Mouse (Mus musculus) kidney, embryonic 15.5 days (tissue): Measurements from ENCODE around the gene Lactbl1. TPM values are rescaled to one million over a fixed set of nuclear protein-coding genes. Genes with fewer than 3 reads are reported as not detected.

Experiments
- ATAC-seq: fragments of 200-750 bp; cut with Nextera tagmentation; replicated peaks from 2 replicates; pipeline ENCODE4 v1.8.0; 2017; ENCODE audit warnings: moderate TSS enrichment; ENCODE audit not compliant: low FRiP score
- H3K27ac ChIP-seq: fragments of 300-500 bp; sonication (generic); 2 replicates; pipeline ENCODE4 v1.5.1; 2015; ENCODE audit warnings: mild to moderate bottlenecking, inconsistent platforms
- H3K27me3 ChIP-seq: fragments of 300-500 bp; sonication (generic); 2 replicates; pipeline ENCODE4 v1.6.1; 2015; ENCODE audit warnings: inconsistent platforms
- H3K36me3 ChIP-seq: fragments of 300-500 bp; sonication (generic); 2 replicates; pipeline ENCODE4 v1.6.1; 2015; ENCODE audit warnings: inconsistent platforms
- H3K4me1 ChIP-seq: fragments of 300-500 bp; sonication (generic); 2 replicates; pipeline ENCODE4 v1.6.1; 2015; ENCODE audit warnings: inconsistent platforms
- H3K4me2 ChIP-seq: fragments of 300-500 bp; sonication (generic); 2 replicates; pipeline ENCODE4 v1.6.1; 2015; ENCODE audit warnings: moderate library complexity, mild to moderate bottlenecking, inconsistent platforms
- H3K4me3 ChIP-seq: fragments of 300-500 bp; sonication (generic); replicated peaks from 2 replicates; pipeline ENCODE4 v1.5.1; 2015; ENCODE audit warnings: mild to moderate bottlenecking, inconsistent platforms
- H3K9ac ChIP-seq: fragments of 300-500 bp; sonication (generic); 2 replicates; pipeline ENCODE4 v1.6.1; 2015; ENCODE audit warnings: mild to moderate bottlenecking, inconsistent platforms
- H3K9me3 ChIP-seq: fragments of 300-500 bp; sonication (generic); replicated peaks from 2 replicates; pipeline ENCODE4 v1.6.1; 2016; ENCODE audit warnings: inconsistent platforms
- WGBS: fragments of 180-500 bp; shearing (Covaris S2); methylation state at CpG from one replicate; pipeline ENCODE4 v1.1.7; 2015; ENCODE audit warnings: mixed read lengths; 5-methylcytosine and 5-hydroxymethylcytosine counted together
- polyA plus RNA-seq: library from polyadenylated mRNA; unstranded; fragments of >200 nt; fragmentation: Nextera tagmentation; extraction: Ambion mirVana; gene quantifications from 2 replicates; pipeline ENCODE4 v1.2.1, GENCODE M21; 2015

Gene Lactbl1
- polyA plus RNA-seq, 1 experiment from 2014 or later = not detected

DNA sequence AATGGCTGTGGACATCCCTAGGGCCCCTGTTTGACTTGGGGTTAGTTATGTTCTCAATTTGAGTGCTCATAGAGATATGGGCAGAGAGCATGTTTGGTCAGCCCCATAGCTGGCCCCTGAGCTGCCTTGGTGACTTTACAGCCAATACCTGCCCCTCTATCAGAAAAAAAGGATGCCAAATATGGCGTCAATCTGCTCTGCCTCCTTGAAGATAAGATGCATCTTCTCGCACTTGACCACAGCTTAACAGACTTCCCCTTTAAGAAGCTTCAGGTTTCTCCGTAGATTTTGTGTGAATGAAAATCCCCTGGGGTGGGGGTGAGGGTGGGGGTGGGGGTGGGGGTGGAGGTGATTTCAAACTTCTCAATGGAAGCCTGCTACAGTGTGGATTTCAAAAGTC, 35.5 kb downstream of the Lactbl1 start:
- H3K4me2 ChIP-seq = no peak overlapping the region
- H3K27me3 ChIP-seq = no peaks in the 10 kb centered on the region
- no peak overlapping the region for H3K9ac ChIP-seq
- peaks cover 52% of the 10 kb centered on the region for H3K36me3 ChIP-seq
- H3K4me3 ChIP-seq = no peak overlapping the region
- no peaks in the 10 kb centered on the region for H3K9me3 ChIP-seq
- ATAC-seq = no peak
- H3K4me1 ChIP-seq = peaks cover 4% of the 10 kb centered on the region
- WGBS = 87% methylated on average over 3 of the region's 3 CpGs
- no peak overlapping the region for H3K27ac ChIP-seq

DNA sequence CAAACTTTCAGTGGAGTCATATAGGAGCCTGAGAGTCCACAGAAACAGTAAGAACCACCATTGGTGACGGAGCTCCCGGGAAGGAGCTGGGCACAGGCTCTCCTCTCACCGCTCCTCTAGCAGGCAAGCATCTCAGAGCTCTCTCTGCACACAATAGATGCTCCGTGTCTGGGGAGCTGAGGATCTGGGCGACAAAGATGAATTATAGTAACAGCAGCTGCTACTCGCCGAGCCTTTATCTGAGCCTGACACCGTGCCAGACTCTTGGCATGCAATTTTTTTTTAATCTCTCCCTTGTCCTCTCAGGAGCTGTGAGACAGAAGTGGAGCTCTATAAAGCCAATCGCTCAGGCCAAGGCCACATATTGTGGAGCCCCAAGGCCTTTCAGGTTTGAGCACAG, 42.6 kb downstream of the Lactbl1 start:
- no peaks in the 10 kb centered on the region for H3K27me3 ChIP-seq
- H3K9me3 ChIP-seq = 0 out of 2 replicates have a peak, but pooled peaks cover 3% of the 10 kb centered on the region
- ATAC-seq = no peak
- H3K4me2 ChIP-seq = no peak overlapping the region
- H3K36me3 ChIP-seq = peaks cover 33% of the 10 kb centered on the region
- WGBS = 80% methylated on average over 9 of the region's 9 CpGs
- H3K9ac ChIP-seq = no peak overlapping the region
- H3K4me3 ChIP-seq = no peak overlapping the region
- no peak overlapping the region for H3K27ac ChIP-seq
- H3K4me1 ChIP-seq = no peaks in the 10 kb centered on the region

DNA sequence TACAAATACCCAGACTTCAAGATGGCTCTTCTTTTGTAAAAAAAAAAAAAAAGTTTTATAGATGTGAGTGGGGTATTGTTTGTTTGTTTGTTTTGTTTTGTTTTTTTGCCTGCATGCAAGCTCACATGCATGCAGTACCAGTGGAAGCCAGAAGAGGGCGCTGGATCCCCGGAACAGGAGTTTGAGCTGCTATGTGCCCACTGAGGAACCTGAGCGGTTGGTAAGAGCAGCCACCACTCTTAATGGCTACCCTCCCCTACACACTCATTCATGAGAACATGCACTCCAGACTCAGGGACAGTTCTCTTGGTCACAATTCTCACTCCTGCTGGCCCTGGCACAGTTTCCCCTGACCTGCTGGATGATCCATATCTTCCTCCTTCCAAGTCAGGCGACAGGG, 43.6 kb downstream of the Lactbl1 start:
- Histone ChIP-seq H3K9ac (no peak overlapping the region), H3K27ac (no peak overlapping the region), H3K4me3 (no peak overlapping the region), H3K4me1 (no peaks in the 10 kb centered on the region), H3K9me3 (0 out of 2 replicates have a peak, but pooled peaks cover 3% of the 10 kb centered on the region), H3K36me3 (peaks cover 25% of the 10 kb centered on the region; the same call in 1 of the 2 replicates), H3K4me2 (no peak overlapping the region), H3K27me3 (no peaks in the 10 kb centered on the region)
- no peak for ATAC-seq
- WGBS = 68% methylated on average over 4 of the region's 4 CpGs

DNA sequence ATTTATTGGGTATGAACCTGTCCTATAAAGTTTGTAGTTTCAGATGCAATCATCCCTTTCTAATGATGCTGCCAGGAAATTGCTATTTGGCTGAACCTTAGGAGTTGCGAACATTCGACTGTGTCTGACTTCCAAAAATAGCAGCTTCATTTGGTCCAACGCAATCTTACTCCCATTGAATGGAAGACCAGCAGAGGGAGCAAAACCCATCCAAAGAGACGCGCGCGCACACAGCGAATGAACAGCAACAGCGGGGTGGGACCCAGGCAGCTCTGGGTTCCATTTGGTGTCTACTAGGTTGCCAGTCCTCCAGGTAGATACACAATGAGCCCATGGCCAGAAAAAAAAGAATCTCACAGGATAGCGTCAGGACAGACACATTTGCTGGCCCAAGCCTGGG, 45.3 kb downstream of the Lactbl1 start:
- 0 out of 2 replicates have a peak, but pooled peaks cover 3% of the 10 kb centered on the region for H3K9me3 ChIP-seq
- H3K27ac ChIP-seq = no peak overlapping the region
- H3K27me3 ChIP-seq = no peaks in the 10 kb centered on the region
- no peaks in the 10 kb centered on the region for H3K4me1 ChIP-seq
- no peak overlapping the region for H3K4me3 ChIP-seq
- WGBS = 72% methylated on average over 10 of the region's 10 CpGs
- H3K4me2 ChIP-seq = no peak overlapping the region
- peaks cover 26% of the 10 kb centered on the region for H3K36me3 ChIP-seq
- no peak for ATAC-seq
- H3K9ac ChIP-seq = no peak overlapping the region

DNA sequence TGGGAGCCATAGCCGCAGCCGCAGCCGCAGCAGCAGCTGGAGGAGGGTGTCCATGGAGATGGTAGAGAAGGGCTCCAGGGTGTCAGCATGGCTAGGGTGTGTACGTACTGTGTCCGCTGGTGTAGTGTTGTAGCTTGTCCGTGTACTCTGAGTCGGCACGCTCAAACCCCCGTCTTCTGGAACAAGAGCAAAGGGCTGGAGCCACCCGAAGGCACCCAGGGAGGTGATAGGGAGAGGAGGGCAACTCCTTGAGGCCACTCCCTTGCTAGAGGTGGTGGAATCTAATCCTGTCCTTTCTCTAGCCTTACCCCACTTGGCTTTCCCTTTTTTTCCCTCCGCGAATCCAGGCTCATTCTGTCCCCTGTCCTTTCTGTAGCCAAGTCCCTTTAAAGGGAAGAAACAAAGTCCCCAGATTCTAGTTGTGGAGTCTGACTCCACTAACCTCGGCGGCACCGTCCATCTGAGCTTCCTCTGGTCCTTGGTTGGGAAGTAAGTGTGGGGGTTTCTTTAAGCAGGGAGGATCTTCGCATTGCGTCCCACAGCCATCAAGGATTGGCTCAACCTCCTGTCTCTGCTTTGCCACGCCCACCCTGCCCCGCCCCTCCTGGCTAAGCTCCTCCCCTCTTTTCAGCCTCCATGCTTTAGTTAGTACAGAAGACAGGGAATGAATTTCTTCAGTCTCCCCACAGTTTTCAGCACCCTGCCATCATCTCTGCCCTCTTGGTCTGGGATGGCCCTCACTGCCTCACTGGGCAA, 50.1 kb downstream of the Lactbl1 start:
- H3K36me3 ChIP-seq = peaks cover 30% of the 10 kb centered on the region
- WGBS = 91% methylated on average over 19 of the region's 19 CpGs
- peaks cover 4% of the 10 kb centered on the region; the same call in 1 of the 2 replicates for H3K4me1 ChIP-seq
- no peaks in the 10 kb centered on the region for H3K27me3 ChIP-seq
- H3K4me3 ChIP-seq = no peak overlapping the region
- ATAC-seq = no peak
- no peak overlapping the region for H3K4me2 ChIP-seq
- no peak overlapping the region for H3K9ac ChIP-seq
- H3K9me3 ChIP-seq = no peaks in the 10 kb centered on the region
- no peak overlapping the region for H3K27ac ChIP-seq

DNA sequence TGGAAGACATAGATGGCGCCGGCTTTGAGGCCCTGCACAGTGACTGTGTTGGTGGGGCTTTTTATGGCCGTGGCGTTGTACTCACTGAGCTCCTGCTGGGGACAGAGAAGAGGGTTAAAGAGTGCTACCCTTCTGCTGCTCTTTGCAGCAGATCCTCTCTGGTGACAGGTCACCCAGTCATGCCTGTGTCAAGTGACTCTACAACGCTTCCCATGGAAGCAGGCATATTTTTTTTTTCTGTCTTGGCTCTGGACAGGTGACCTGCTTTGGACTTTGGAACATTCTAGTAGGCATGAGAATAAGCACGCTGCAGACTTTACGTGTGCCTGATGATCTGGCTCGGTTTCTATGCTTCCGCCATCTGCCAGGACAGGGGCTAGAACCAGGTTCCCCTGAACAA, 53.0 kb downstream of the Lactbl1 start:
- Histone ChIP-seq H3K27ac (no peak overlapping the region), H3K4me2 (no peak overlapping the region), H3K27me3 (no peaks in the 10 kb centered on the region), H3K36me3 (peaks cover 20% of the 10 kb centered on the region), H3K9me3 (no peaks in the 10 kb centered on the region), H3K9ac (no peak overlapping the region), H3K4me3 (no peak overlapping the region), H3K4me1 (peaks cover 9% of the 10 kb centered on the region; the same call in 1 of the 2 replicates)
- WGBS = 87% methylated on average over 9 of the region's 9 CpGs
- no peak for ATAC-seq

GRCm38 (mm10) chr4:136678480-136678879, 56.1 kb downstream of the Lactbl1 start:
- peak; percentile 59; the same call in 1 of the 2 replicates for ATAC-seq
- H3K36me3 ChIP-seq = peaks cover 16% of the 10 kb centered on the region
- H3K27ac ChIP-seq = no peak overlapping the region
- no peak overlapping the region for H3K9ac ChIP-seq
- no peaks in the 10 kb centered on the region for H3K9me3 ChIP-seq
- no peak overlapping the region for H3K4me2 ChIP-seq
- no peak overlapping the region for H3K4me3 ChIP-seq
- WGBS = 4% methylated on average over 3 of the region's 3 CpGs
- H3K27me3 ChIP-seq = no peaks in the 10 kb centered on the region
- H3K4me1 ChIP-seq = peaks cover 18% of the 10 kb centered on the region; the same call in 1 of the 2 replicates

- H3K9ac ChIP-seq = no peak overlapping the region
- H3K4me3 ChIP-seq = no peak overlapping the region
- ATAC-seq = no peak
- no peak overlapping the region for H3K4me2 ChIP-seq
- 81% methylated on average over 8 of the region's 8 CpGs for WGBS
- no peaks in the 10 kb centered on the region for H3K9me3 ChIP-seq
- H3K27me3 ChIP-seq = no peaks in the 10 kb centered on the region
- H3K4me1 ChIP-seq = peaks cover 18% of the 10 kb centered on the region; the same call in 1 of the 2 replicates
- H3K27ac ChIP-seq = no peak overlapping the region
- H3K36me3 ChIP-seq = peaks cover 11% of the 10 kb centered on the region; the same call in 1 of the 2 replicates
Measured at GRCm38 (mm10) chr4:136679221-136679620, 56.8 kb downstream of the Lactbl1 start.

DNA sequence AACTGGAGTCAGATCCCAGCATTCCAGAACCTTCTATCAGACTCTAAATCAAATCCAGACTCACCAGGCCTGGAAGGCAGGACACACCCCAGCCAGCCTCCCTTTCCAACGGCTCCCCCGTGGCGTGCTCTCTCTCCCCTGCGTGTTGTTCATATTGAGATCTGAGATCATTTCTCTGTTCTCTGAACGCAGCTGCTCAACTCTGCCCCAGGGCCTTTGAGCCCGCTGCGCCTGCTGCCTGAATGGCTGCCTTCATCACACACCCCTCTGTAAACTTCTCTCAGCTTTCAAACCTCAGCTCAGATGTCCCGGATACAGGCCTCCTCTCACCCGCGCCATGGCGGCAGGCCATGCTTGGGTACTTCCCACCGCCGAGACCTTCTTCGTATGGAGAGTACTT, 58.2 kb downstream of the Lactbl1 start:
- Histone ChIP-seq H3K4me3 (no peak overlapping the region), H3K4me1 (peaks cover 29% of the 10 kb centered on the region), H3K4me2 (no peak overlapping the region), H3K27ac (no peak overlapping the region), H3K36me3 (peaks cover 10% of the 10 kb centered on the region; the same call in 1 of the 2 replicates), H3K27me3 (no peaks in the 10 kb centered on the region), H3K9ac (no peak overlapping the region), H3K9me3 (no peaks in the 10 kb centered on the region)
- no peak for ATAC-seq
- 61% methylated on average over 14 of the region's 14 CpGs for WGBS

- Histone ChIP-seq H3K9ac (no peak overlapping the region), H3K4me2 (no peak overlapping the region), H3K36me3 (peaks cover 10% of the 10 kb centered on the region; the same call in 1 of the 2 replicates), H3K4me3 (no peak overlapping the region), H3K9me3 (no peaks in the 10 kb centered on the region), H3K4me1 (peaks cover 34% of the 10 kb centered on the region), H3K27ac (no peak overlapping the region), H3K27me3 (no peaks in the 10 kb centered on the region)
- ATAC-seq = no peak
- 83% methylated on average over 5 of the region's 6 CpGs for WGBS
Measured at GRCm38 (mm10) chr4:136684485-136684884, 62.1 kb downstream of the Lactbl1 start.

DNA sequence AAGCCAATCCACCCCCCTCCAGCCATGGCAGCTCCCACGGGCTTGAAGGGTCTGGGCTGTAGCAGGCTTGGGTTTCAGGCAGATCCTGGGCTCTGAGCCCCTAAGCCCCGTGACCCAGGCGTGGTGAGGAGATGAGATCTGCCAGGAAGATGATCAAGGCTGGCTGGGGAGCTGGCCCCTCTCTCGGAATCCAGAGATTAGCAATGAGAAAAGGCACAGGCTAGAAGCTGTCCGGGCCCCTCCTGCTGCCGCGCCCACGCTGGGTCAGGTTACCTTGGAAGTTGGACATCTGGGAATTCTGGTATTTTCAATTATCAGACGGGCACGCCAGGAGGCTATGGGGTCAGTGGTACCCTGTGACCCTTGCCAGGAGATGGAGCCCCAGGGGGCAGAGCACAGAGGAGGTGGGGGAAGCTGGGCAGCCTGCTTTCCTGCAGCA, 63.0 kb downstream of the Lactbl1 start:
- Histone ChIP-seq H3K36me3 (peaks cover 10% of the 10 kb centered on the region; the same call in 1 of the 2 replicates), H3K9me3 (no peaks in the 10 kb centered on the region), H3K4me2 (no peak overlapping the region), H3K27me3 (no peaks in the 10 kb centered on the region), H3K4me1 (peaks cover 29% of the 10 kb centered on the region), H3K27ac (peak overlapping the region; percentile 47), H3K9ac (no peak overlapping the region), H3K4me3 (no peak overlapping the region)
- ATAC-seq = peak; percentile 54
- WGBS = 21% methylated on average over 10 of the region's 10 CpGs

DNA sequence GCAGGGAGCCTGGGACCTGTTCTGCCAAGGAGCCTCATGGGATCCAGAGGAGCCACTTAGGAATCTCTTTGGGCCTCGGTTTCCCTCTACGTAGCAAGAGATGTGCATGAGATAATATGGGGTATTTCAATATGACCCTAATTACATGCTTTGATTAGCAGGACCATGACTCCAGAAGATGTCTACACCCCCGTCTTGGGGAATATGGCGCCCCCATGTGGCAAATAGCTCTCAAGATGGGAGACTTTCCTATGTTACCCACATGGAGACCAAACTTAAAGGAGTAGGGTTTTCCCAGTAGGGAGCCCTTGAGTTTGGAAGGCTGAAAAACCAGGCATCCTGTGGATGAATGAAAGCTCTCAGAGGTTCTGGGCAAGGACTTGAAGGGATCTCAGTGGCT, 65.7 kb downstream of the Lactbl1 start:
- no peaks in the 10 kb centered on the region for H3K9me3 ChIP-seq
- peaks cover 20% of the 10 kb centered on the region for H3K4me1 ChIP-seq

More for the DNA sequence above, 65.7 kb downstream of the Lactbl1 start:
- H3K4me2 ChIP-seq = no peak overlapping the region
- peaks cover 18% of the 10 kb centered on the region for H3K36me3 ChIP-seq
- 69% methylated on average over 4 of the region's 4 CpGs for WGBS
- no peak overlapping the region for H3K9ac ChIP-seq
- H3K27ac ChIP-seq = no peak overlapping the region
- no peak overlapping the region for H3K4me3 ChIP-seq
- no peak for ATAC-seq
- H3K27me3 ChIP-seq = no peaks in the 10 kb centered on the region
